Comparison of ENCODE assay signal across 17 mouse cellular contexts in the genomic region with DNA sequence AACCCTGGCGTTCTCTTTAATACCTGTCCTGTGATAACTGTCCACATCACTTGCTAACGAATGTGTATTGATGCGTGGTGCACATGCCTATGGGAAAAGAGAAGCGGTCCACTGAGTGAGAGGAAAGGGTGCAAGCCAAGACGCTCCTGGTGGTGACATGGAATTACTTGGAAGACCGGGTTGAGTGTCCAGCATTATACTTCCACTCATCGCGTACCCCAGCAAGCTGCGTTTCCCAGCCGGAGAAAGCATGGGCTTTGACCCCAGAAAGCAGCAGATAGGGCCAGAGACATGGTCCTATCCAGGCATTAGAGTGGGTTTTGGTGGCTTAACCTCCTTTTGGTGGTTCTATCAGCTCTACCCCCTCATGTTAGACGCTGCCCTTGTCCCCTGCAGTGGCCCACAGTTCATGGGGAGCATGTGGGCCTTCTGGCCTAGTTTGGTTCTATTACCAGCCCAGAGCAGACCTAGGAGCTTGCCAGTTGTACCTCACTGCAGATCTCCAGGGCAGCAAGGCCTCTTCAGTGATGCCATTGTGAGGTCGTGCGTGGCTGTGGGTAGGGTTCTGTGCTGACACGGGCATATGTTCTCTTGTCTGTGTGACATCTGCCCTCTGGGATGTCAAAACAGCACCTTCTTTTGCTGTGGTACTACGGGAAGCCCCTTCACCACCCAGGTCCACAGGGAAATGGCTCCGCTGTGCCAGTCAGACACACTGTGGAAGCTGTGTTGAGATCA.
"Had no signal": no experiment of that assay in that cellular context is flagged by ENCODE, and none has a peak within 500 bp of the region (broad histone marks: within the 10 kb centered on the region; RNA-seq: fewer than 3 reads in every experiment).

No protein-coding gene starts in this region.

- H3K36me3 ChIP-seq: limb, embryonic 12.5 days; limb, embryonic 15.5 days; liver, embryonic 13.5 days; midbrain, embryonic 13.5 days; neural tube, embryonic 13.5 days; stomach, embryonic 15.5 days had no signal

- H3K27ac ChIP-seq: limb, embryonic 12.5 days; limb, embryonic 15.5 days; liver, embryonic 13.5 days; midbrain, embryonic 13.5 days; neural tube, embryonic 13.5 days; stomach, embryonic 15.5 days had no signal

- H3K9me3 ChIP-seq: limb, embryonic 15.5 days; liver, embryonic 13.5 days; midbrain, embryonic 13.5 days; neural tube, embryonic 13.5 days; stomach, embryonic 15.5 days had no signal

- ATAC-seq: inflammation-experienced regulatory T-cells, adult 6 months; intestine, embryonic 16.5 days; midbrain, embryonic 13.5 days had no signal

- H3K4me2 ChIP-seq: limb, embryonic 12.5 days; limb, embryonic 15.5 days; liver, embryonic 13.5 days; midbrain, embryonic 13.5 days; neural tube, embryonic 13.5 days; stomach, embryonic 15.5 days had no signal

- H3K4me1 ChIP-seq: limb, embryonic 15.5 days; stomach, embryonic 15.5 days had no signal

- H3K9ac ChIP-seq: limb, embryonic 12.5 days; limb, embryonic 15.5 days; liver, embryonic 13.5 days; midbrain, embryonic 13.5 days; neural tube, embryonic 13.5 days; stomach, embryonic 15.5 days had no signal

- H3K4me3 ChIP-seq: limb, embryonic 12.5 days; limb, embryonic 15.5 days; liver, embryonic 13.5 days; midbrain, embryonic 13.5 days; neural tube, embryonic 13.5 days; stomach, embryonic 15.5 days had no signal

- DNase-seq: kidney, adult 18-20 months; kidney, adult 9 months; kidney, postnatal 14 days; kidney, postnatal 4 days; left cerebral cortex, postnatal 4 days; liver, embryonic 13.5 days; lung, adult 2 months; lung, postnatal 14 days; lung, postnatal 4 days; thymus, postnatal 4 days had no signal

- H3K27me3 ChIP-seq: limb, embryonic 12.5 days; limb, embryonic 15.5 days; liver, embryonic 13.5 days; midbrain, embryonic 13.5 days; neural tube, embryonic 13.5 days; stomach, embryonic 15.5 days had no signal
